Mouse (Mus musculus): ENCODE data around the gene Irs2.

- TF ChIP-seq CTCF (IDR thresholded peaks at IDR 0.05; ENCODE audit: low read depth): no peak
- no peak for TF ChIP-seq EP300 (IDR thresholded peaks at IDR 0.05; ENCODE audit: low read depth)
Observed at GRCm38 (mm10) chr8:10953346-10954053, 54.8 kb downstream of the Irs2 start.

All from heart, postnatal 0 days (tissue).